Mouse (Mus musculus): ENCODE results near the gene Casz1. TPM values are rescaled to one million over a fixed set of nuclear protein-coding genes. Genes with fewer than 3 reads are reported as not detected.
A peak's percentile ranks its signal among the peaks of the same experiment; 100 is the strongest.

Gene Casz1
- polyA plus RNA-seq, 1 experiment, result 13.5 TPM

DNA sequence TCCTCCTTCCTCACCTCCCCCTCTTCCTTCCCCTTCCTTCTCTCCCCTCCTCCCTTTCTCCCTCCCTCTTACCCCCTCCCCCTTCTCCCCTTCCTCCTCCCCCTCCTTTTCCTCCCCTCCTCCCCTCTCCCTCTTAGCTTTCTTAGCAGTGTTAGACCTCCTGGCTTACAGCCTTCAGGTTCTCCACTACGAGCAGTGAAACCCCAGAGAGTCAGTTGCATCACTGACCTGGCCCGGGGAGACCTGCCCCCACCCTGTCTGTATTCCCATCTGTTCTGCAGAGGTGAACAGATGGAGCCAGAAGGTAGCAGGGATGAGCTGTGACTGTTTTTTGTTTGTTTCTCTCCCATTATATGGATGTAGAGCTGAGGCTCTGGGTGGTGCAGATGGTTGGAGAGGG lies 49.9 kb downstream of the Casz1 start:
- no peak overlapping the region for H3K4me3 ChIP-seq (ENCODE audit: insufficient read depth, low read depth, low read length)
- no peak overlapping the region for H3K27ac ChIP-seq (ENCODE audit: insufficient read depth, low read depth, low read length)
- WGBS, result 48% methylated on average over 2 of the region's 2 CpGs
- TF ChIP-seq CTCF (conservative IDR thresholded peaks at IDR 0.05; ENCODE audit: insufficient read depth, insufficient read length, low read depth, low read length), result no peak
- TF ChIP-seq POLR2A (IDR thresholded peaks at IDR 0.05; ENCODE audit: low read depth, low read length), result no peak
- peaks cover 7% of the 10 kb centered on the region; the same call in 1 of the 2 replicates for H3K4me1 ChIP-seq (ENCODE audit: control insufficient read depth, insufficient read depth, low read length)
- no peak for DNase-seq
- no peaks in the 10 kb centered on the region for H3K27me3 ChIP-seq (replicated peaks; ENCODE audit: control insufficient read depth, insufficient read depth, low read length)
- no peaks in the 10 kb centered on the region for H3K36me3 ChIP-seq (ENCODE audit: control insufficient read depth, insufficient read depth, low read length)

DNA sequence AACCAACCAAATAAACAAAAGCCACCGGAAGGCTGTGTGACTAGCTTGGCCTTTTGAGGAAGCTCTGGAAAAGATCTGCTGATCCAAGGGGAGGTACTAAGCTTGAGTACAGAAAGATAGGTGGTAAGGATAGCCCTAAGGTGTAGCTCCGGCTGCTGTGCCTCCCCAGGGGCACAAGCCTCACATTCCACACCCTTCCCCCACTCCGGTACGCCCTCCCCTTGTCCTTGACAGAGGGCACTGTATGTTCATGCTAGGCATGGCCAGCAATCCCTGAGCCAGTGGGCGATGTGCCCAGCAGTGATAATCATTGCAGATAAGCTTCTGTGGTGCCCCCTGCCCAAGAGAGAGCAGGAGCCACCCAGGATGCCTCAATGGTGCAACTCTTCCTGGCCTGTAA lies 51.3 kb downstream of the Casz1 start:
- TF ChIP-seq POLR2A (IDR thresholded peaks at IDR 0.05; ENCODE audit: low read depth, low read length) (no peak), CTCF (conservative IDR thresholded peaks at IDR 0.05; ENCODE audit: insufficient read depth, insufficient read length, low read depth, low read length) (no peak)
- Histone ChIP-seq H3K4me3 (ENCODE audit: insufficient read depth, low read depth, low read length) (no peak overlapping the region), H3K27me3 (replicated peaks; ENCODE audit: control insufficient read depth, insufficient read depth, low read length) (no peaks in the 10 kb centered on the region), H3K36me3 (ENCODE audit: control insufficient read depth, insufficient read depth, low read length) (no peaks in the 10 kb centered on the region), H3K27ac (ENCODE audit: insufficient read depth, low read depth, low read length) (no peak overlapping the region), H3K4me1 (ENCODE audit: control insufficient read depth, insufficient read depth, low read length) (peaks cover 7% of the 10 kb centered on the region; the same call in 1 of the 2 replicates)
- 78% methylated on average over 5 of the region's 5 CpGs for WGBS
- no peak for DNase-seq

DNA sequence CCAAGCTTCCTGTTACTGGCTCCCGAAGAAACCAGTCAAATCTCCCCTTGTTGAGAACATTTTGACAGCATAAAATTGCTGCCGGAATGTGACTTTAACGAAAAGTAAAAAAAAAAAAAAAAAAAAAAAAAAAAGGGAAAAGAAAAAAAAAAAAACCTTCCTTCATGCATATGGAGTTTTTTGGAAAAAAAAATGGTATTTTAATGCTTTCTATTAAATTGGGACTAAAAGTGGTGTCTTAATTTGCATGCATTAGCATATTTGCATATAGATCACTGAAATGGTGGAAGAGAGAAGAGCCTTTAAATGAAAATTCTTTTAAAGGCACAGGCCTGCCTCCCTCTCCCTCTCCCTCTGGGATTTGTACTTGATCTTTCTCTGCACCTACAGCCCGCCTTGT lies 52.0 kb downstream of the Casz1 start:
- Histone ChIP-seq H3K27ac (ENCODE audit: insufficient read depth, low read depth, low read length) (no peak overlapping the region), H3K27me3 (replicated peaks; ENCODE audit: control insufficient read depth, insufficient read depth, low read length) (no peaks in the 10 kb centered on the region), H3K4me3 (ENCODE audit: insufficient read depth, low read depth, low read length) (no peak overlapping the region), H3K4me1 (ENCODE audit: control insufficient read depth, insufficient read depth, low read length) (peaks cover 7% of the 10 kb centered on the region; the same call in 1 of the 2 replicates), H3K36me3 (ENCODE audit: control insufficient read depth, insufficient read depth, low read length) (no peaks in the 10 kb centered on the region)
- TF ChIP-seq CTCF (conservative IDR thresholded peaks at IDR 0.05; ENCODE audit: insufficient read depth, insufficient read length, low read depth, low read length), result no peak
- TF ChIP-seq POLR2A (IDR thresholded peaks at IDR 0.05; ENCODE audit: low read depth, low read length), result no peak
- 78% methylated on average over 4 of the region's 4 CpGs for WGBS
- no peak for DNase-seq

DNA sequence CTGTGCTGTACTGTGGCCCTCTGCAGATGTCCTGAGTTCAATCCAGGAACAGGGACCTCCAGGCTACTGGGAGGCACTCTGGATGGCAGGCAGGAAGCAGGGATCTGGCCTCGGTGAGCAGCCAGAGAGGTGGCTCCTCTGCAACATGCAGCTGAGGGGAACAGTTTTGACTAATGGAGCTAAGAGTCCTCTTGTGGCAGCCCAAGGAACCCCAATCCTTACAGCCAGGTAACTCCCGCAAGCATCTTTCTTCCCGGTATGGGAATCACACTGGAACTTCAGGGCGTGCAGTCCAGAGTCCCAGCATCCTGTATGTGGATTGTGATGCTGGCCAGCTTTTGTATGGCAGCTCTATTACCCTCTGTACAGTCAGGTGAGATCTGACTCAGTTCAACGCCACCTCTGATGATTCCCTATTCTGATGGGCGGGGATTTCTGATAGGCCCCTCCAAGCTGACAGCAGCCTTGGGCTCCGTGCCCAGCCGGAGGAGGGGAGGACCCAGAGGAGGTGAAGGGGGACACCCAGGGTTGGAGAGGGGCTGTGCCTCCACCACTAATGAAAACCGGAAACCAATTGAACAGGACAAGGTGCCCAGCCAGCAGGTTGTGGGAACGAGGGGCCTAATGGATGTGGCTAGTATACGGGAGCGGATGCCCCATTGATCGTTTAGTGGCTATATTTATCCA lies 53.3 kb downstream of the Casz1 start:
- H3K4me3 ChIP-seq (ENCODE audit: insufficient read depth, low read depth, low read length), result no peak overlapping the region
- no peak for TF ChIP-seq CTCF (conservative IDR thresholded peaks at IDR 0.05; ENCODE audit: insufficient read depth, insufficient read length, low read depth, low read length)
- TF ChIP-seq POLR2A (IDR thresholded peaks at IDR 0.05; ENCODE audit: low read depth, low read length), result no peak
- H3K36me3 ChIP-seq (ENCODE audit: control insufficient read depth, insufficient read depth, low read length), result no peaks in the 10 kb centered on the region
- 69% methylated on average over 13 of the region's 13 CpGs for WGBS
- H3K27me3 ChIP-seq (replicated peaks; ENCODE audit: control insufficient read depth, insufficient read depth, low read length), result no peaks in the 10 kb centered on the region
- H3K4me1 ChIP-seq (ENCODE audit: control insufficient read depth, insufficient read depth, low read length), result peaks cover 7% of the 10 kb centered on the region; the same call in 1 of the 2 replicates
- DNase-seq, result no peak
- H3K27ac ChIP-seq (ENCODE audit: insufficient read depth, low read depth, low read length), result no peak overlapping the region

DNA sequence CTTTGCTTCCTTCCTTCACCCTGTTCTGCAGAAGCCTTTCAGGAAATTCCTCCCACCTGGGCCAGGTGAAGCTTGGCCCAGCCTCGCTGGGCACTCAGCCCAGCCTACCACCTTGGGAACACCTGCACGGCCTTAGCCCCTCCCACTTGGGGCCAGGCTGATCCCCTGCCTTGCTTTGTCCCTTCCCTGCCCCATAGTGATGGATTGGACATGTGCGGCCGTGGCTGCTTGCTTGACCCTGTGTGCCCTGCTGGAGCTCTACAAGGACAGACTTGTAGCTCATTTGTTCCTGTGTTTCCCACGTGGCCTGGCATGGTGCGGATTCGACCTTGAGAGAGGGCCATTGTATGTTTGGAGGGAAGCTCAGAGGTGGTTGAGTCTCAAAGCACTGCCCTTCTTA lies 54.0 kb downstream of the Casz1 start:
- Histone ChIP-seq H3K4me3 (ENCODE audit: insufficient read depth, low read depth, low read length) (no peak overlapping the region), H3K4me1 (ENCODE audit: control insufficient read depth, insufficient read depth, low read length) (peaks cover 7% of the 10 kb centered on the region; the same call in 1 of the 2 replicates), H3K36me3 (ENCODE audit: control insufficient read depth, insufficient read depth, low read length) (no peaks in the 10 kb centered on the region), H3K27ac (ENCODE audit: insufficient read depth, low read depth, low read length) (no peak overlapping the region), H3K27me3 (replicated peaks; ENCODE audit: control insufficient read depth, insufficient read depth, low read length) (no peaks in the 10 kb centered on the region)
- TF ChIP-seq CTCF (conservative IDR thresholded peaks at IDR 0.05; ENCODE audit: insufficient read depth, insufficient read length, low read depth, low read length), result no peak
- TF ChIP-seq POLR2A (IDR thresholded peaks at IDR 0.05; ENCODE audit: low read depth, low read length), result no peak
- peak; percentile 77 for DNase-seq
- WGBS, result 64% methylated on average over 7 of the region's 7 CpGs

DNA sequence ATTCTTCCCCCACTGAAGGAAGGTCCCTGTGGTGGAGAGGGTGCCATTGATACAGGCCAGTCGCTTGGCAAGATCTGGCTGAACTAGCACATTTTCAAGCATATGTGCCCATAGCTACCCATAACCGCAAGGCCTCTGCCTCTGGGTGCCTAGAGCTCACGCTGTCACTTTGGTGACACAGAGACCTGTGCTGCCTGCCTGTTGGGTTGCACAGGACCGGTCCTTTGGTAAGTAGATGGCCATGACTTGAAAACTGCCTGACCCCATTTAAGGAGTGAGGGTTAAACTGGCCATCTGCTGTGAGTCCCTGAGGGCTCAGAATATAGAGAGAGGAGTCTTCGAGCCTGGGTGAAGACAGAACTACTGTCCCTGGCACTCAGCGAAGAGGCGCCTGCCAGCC lies 55.2 kb downstream of the Casz1 start:
- H3K36me3 ChIP-seq (ENCODE audit: control insufficient read depth, insufficient read depth, low read length), result no peaks in the 10 kb centered on the region
- TF ChIP-seq POLR2A (IDR thresholded peaks at IDR 0.05; ENCODE audit: low read depth, low read length), result no peak
- TF ChIP-seq CTCF (conservative IDR thresholded peaks at IDR 0.05; ENCODE audit: insufficient read depth, insufficient read length, low read depth, low read length), result no peak
- 74% methylated on average over 7 of the region's 7 CpGs for WGBS
- H3K27ac ChIP-seq (ENCODE audit: insufficient read depth, low read depth, low read length), result no peak overlapping the region
- DNase-seq, result no peak
- H3K27me3 ChIP-seq (replicated peaks; ENCODE audit: control insufficient read depth, insufficient read depth, low read length), result no peaks in the 10 kb centered on the region
- H3K4me1 ChIP-seq (ENCODE audit: control insufficient read depth, insufficient read depth, low read length), result peaks cover 7% of the 10 kb centered on the region; the same call in 1 of the 2 replicates
- no peak overlapping the region for H3K4me3 ChIP-seq (ENCODE audit: insufficient read depth, low read depth, low read length)

DNA sequence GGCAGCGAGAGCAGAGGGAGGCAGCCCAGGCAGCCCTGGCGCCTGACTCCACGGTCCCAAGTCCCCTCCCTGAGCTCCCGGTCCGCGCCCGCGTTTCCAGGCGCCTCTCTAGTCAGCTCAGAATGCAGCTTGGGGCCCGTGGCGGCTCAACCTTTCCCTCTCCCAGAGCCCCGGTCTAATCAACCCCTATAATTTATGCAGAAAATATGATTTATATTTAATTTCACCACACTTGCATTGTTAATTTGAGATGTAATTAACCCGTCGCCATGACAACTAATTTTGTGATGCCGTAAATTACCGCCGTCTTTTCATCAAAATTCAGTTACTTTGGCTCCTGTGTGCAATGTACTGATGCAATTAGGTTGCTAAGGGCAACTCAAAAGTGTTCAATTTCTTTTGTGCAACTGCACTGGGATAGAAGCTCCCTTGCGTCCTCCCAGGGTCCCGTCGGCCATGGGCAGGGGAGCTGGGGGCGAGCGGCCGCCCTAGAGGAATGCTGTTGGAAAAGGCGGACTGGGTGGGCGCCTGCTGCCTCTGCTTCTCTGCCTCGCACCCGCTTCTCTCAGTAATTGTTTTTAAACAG lies 55.8 kb downstream of the Casz1 start:
- peaks cover 7% of the 10 kb centered on the region; the same call in 1 of the 2 replicates for H3K4me1 ChIP-seq (ENCODE audit: control insufficient read depth, insufficient read depth, low read length)
- no peaks in the 10 kb centered on the region for H3K27me3 ChIP-seq (replicated peaks; ENCODE audit: control insufficient read depth, insufficient read depth, low read length)
- no peak overlapping the region for H3K4me3 ChIP-seq (ENCODE audit: insufficient read depth, low read depth, low read length)
- 38% methylated on average over 27 of the region's 27 CpGs for WGBS
- no peak overlapping the region for H3K27ac ChIP-seq (ENCODE audit: insufficient read depth, low read depth, low read length)
- DNase-seq, result no peak
- TF ChIP-seq POLR2A (IDR thresholded peaks at IDR 0.05; ENCODE audit: low read depth, low read length), result no peak
- TF ChIP-seq CTCF (conservative IDR thresholded peaks at IDR 0.05; ENCODE audit: insufficient read depth, insufficient read length, low read depth, low read length), result no peak
- H3K36me3 ChIP-seq (ENCODE audit: control insufficient read depth, insufficient read depth, low read length), result no peaks in the 10 kb centered on the region
